Mouse (Mus musculus): ENCODE measurements around the gene Ugcg.

DNA sequence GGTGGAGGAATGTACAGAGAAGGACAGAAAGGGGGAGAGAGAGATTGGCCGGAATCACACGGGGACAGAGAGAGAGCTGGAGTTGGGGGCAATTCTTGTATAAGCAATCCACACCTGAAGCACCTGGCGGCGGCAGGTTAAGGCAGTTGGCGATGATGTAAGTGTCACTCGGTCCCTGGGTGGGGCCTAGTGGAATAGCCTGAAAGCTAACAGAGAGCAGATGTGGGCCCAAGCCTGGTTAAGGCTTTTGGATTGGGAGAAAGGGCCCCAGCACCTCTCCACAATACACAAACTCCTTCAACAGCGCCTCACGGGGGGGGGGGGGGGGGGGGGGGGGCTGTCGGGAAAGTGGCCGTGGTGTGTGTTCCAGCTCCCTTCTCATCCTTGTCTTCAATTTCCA, 45.0 kb downstream of the Ugcg start:
- TF ChIP-seq CTCF (IDR thresholded peaks at IDR 0.05; ENCODE audit: borderline replicate concordance, insufficient read depth, low read length) (no peak), POLR2A (IDR thresholded peaks at IDR 0.05; ENCODE audit: low read depth, low read length) (no peak)
